Mouse (Mus musculus): ENCODE data around the gene Pde10a.

Pde10a gene

GRCm38 (mm10) chr17:8526815-8527261 is 1.7 kb downstream of the Pde10a start:
- no peak for DNase-seq

- DNase-seq, result no peak
These were observed 3.5 kb downstream of the Pde10a start for GRCm38 (mm10) chr17:8528641-8529040.

- DNase-seq, result no peak
These were observed 7.4 kb downstream of the Pde10a start for GRCm38 (mm10) chr17:8532609-8533008.

GRCm38 (mm10) chr17:8533828-8534227 is 8.7 kb downstream of the Pde10a start:
- DNase-seq, result peak in 1 of 2 experiments; percentile 17

- DNase-seq, result no peak
These were observed 11.3 kb downstream of the Pde10a start for GRCm38 (mm10) chr17:8536522-8536921.

- peak in 1 of 2 experiments; percentile 29 for DNase-seq
These were observed 12.9 kb downstream of the Pde10a start for GRCm38 (mm10) chr17:8538102-8538501.

GRCm38 (mm10) chr17:8541974-8542538 is 16.9 kb downstream of the Pde10a start:
- DNase-seq, result no peak

GRCm38 (mm10) chr17:8546366-8546765 is 21.2 kb downstream of the Pde10a start:
- DNase-seq, result no peak

GRCm38 (mm10) chr17:8548733-8549132 is 23.6 kb downstream of the Pde10a start:
- peak in 1 of 2 experiments; percentile 38 for DNase-seq

- no peak for DNase-seq
These were observed 26.5 kb downstream of the Pde10a start for GRCm38 (mm10) chr17:8551641-8552040.

GRCm38 (mm10) chr17:8552346-8553035 is 27.3 kb downstream of the Pde10a start:
- peak in 1 of 2 experiments; percentile 5 for DNase-seq

- no peak for DNase-seq
These were observed 28.4 kb downstream of the Pde10a start for GRCm38 (mm10) chr17:8553601-8554000.

GRCm38 (mm10) chr17:8554219-8554618 is 29.0 kb downstream of the Pde10a start:
- no peak for DNase-seq

- DNase-seq, result no peak
These were observed 30.6 kb downstream of the Pde10a start for GRCm38 (mm10) chr17:8555785-8556184.

- no peak for DNase-seq
These were observed 31.1 kb downstream of the Pde10a start for GRCm38 (mm10) chr17:8556223-8556622.

GRCm38 (mm10) chr17:8557926-8558325 is 32.8 kb downstream of the Pde10a start:
- no peak for DNase-seq

GRCm38 (mm10) chr17:8562101-8562885 is 37.1 kb downstream of the Pde10a start:
- DNase-seq, result no peak

GRCm38 (mm10) chr17:8562886-8563280 is 37.7 kb downstream of the Pde10a start:
- DNase-seq, result no peak

- no peak for DNase-seq
These were observed 41.7 kb downstream of the Pde10a start, which contains the start of gene Gm17087 for GRCm38 (mm10) chr17:8566850-8567249. Gene Gm17087 (minus strand): TSS chr17:8566950.

GRCm38 (mm10) chr17:8573542-8574260 is 48.5 kb downstream of the Pde10a start:
- DNase-seq, result no peak

- DNase-seq, result peak; percentile 7 to 39
These were observed 55.2 kb downstream of the Pde10a start for GRCm38 (mm10) chr17:8580360-8580759.

- DNase-seq, result no peak
These were observed 56.4 kb downstream of the Pde10a start for GRCm38 (mm10) chr17:8581579-8581978.
